10 mouse cellular contexts compared by ENCODE assay signal in genomic region chr17:47831161-47831560, GRCm38 (mm10). TPM values are rescaled to one million over a fixed set of nuclear protein-coding genes. Genes with fewer than 3 reads are reported as not detected.
A peak's percentile ranks its signal among the peaks of the same experiment; 100 is the strongest.
DNase-seq lines count a peak whose midpoint lies in the region; ATAC-seq lines count a peak whose summit lies in the region.
"Had no signal": no experiment of that assay in that cellular context is flagged by ENCODE, and none has a peak within 500 bp of the region (broad histone marks: within the 10 kb centered on the region; RNA-seq: fewer than 3 reads in every experiment).

No protein-coding gene starts in this region.

- 24% methylated on average over 9 of the region's 9 CpGs for WGBS in kidney, embryonic 16.5 days
- 3% methylated on average over 9 of the region's 9 CpGs for WGBS in embryonic facial prominence, embryonic 12.5 days
- WGBS in hindbrain, embryonic 16.5 days = 11% methylated on average over 9 of the region's 9 CpGs

- H3K4me3 ChIP-seq in kidney, embryonic 16.5 days (ENCODE audit: low read length) = peak overlapping the region; percentile 71
- H3K4me3 ChIP-seq in embryonic facial prominence, embryonic 12.5 days = peak overlapping the region; percentile 80
- no peak overlapping the region for H3K4me3 ChIP-seq in hindbrain, embryonic 16.5 days (ENCODE audit: low read length)
- H3K4me3 ChIP-seq: erythroblast, embryonic 14.5 days had no signal

- peak overlapping the region; percentile 87 for H3K4me2 ChIP-seq in kidney, embryonic 16.5 days (replicated peaks; ENCODE audit: low read depth, low read length)
- peak overlapping the region; percentile 82 for H3K4me2 ChIP-seq in embryonic facial prominence, embryonic 12.5 days (replicated peaks)
- H3K4me2 ChIP-seq in hindbrain, embryonic 16.5 days (ENCODE audit: low read length) = no peak overlapping the region; the same call in 1 of the 2 replicates

- H3K27ac ChIP-seq in kidney, embryonic 16.5 days (ENCODE audit: low read length) = no peak overlapping the region
- peak overlapping the region; percentile 94 for H3K27ac ChIP-seq in embryonic facial prominence, embryonic 12.5 days
- H3K27ac ChIP-seq in hindbrain, embryonic 16.5 days (ENCODE audit: low read depth, low read length) = no peak overlapping the region

- peaks cover 16% of the 10 kb centered on the region for H3K36me3 ChIP-seq in kidney, embryonic 16.5 days (ENCODE audit: insufficient read depth, low read length)
- H3K36me3 ChIP-seq in embryonic facial prominence, embryonic 12.5 days = peaks cover 25% of the 10 kb centered on the region
- no peaks in the 10 kb centered on the region for H3K36me3 ChIP-seq in hindbrain, embryonic 16.5 days (ENCODE audit: control insufficient read depth, insufficient read depth, low read length)

- DNase-seq in kidney, postnatal 10 days = no peak
- DNase-seq in neural tube, embryonic 10.5 days (ENCODE audit: extremely low spot score, low spot score) = peak; percentile 50
- DNase-seq in left cerebral cortex, adult 8-10 months (ENCODE audit: low spot score in 2 of 2) = no peak
- DNase-seq in left cerebral cortex, adult 11 months (ENCODE audit: low spot score) = no peak
- DNase-seq: layer of hippocampus, adult 9-11 months had no signal

- peak overlapping the region; percentile 8 for H3K9ac ChIP-seq in kidney, embryonic 16.5 days (replicated peaks; ENCODE audit: low read length)
- peak overlapping the region; percentile 89 for H3K9ac ChIP-seq in embryonic facial prominence, embryonic 12.5 days
- H3K9ac ChIP-seq in hindbrain, embryonic 16.5 days (ENCODE audit: low read depth, low read length) = no peak overlapping the region

- H3K27me3 ChIP-seq in kidney, embryonic 16.5 days (ENCODE audit: insufficient read depth, low read length) = peaks cover 34% of the 10 kb centered on the region
- H3K27me3 ChIP-seq in embryonic facial prominence, embryonic 12.5 days = peaks cover 6% of the 10 kb centered on the region
- H3K27me3 ChIP-seq in hindbrain, embryonic 16.5 days (replicated peaks; ENCODE audit: control insufficient read depth, insufficient read depth, low read length) = peaks cover 37% of the 10 kb centered on the region

- ATAC-seq in kidney, embryonic 16.5 days (ENCODE audit: low FRiP score, low TSS enrichment) = no peak
- ATAC-seq in embryonic facial prominence, embryonic 12.5 days (ENCODE audit: insufficient number of reproducible peaks, insufficient read depth, low FRiP score, low TSS enrichment) = peak; percentile 36; the same call in 1 of the 2 replicates
- peak; percentile 50; the same call in 1 of the 2 replicates for ATAC-seq in hindbrain, embryonic 16.5 days
- ATAC-seq in frontal cortex, adult (ENCODE audit: low TSS enrichment) = no peak

- H3K4me1 ChIP-seq in kidney, embryonic 16.5 days (ENCODE audit: insufficient read depth, low read length) = peaks cover 42% of the 10 kb centered on the region
- peaks cover 50% of the 10 kb centered on the region for H3K4me1 ChIP-seq in embryonic facial prominence, embryonic 12.5 days
- H3K4me1 ChIP-seq in hindbrain, embryonic 16.5 days (ENCODE audit: control insufficient read depth, insufficient read depth, low read depth, low read length) = peaks cover 19% of the 10 kb centered on the region

- H3K9me3 ChIP-seq in kidney, embryonic 16.5 days (ENCODE audit: low read length) = peaks cover 6% of the 10 kb centered on the region; the same call in 1 of the 2 replicates
- H3K9me3 ChIP-seq in embryonic facial prominence, embryonic 12.5 days = no peaks in the 10 kb centered on the region
- H3K9me3 ChIP-seq in hindbrain, embryonic 16.5 days (ENCODE audit: control insufficient read depth, low read length) = no peaks in the 10 kb centered on the region

RNA-seq across cellular contexts. Expression of gene Mdfi, which starts 3.3 kb away (rescaled TPM):
- polyA plus RNA-seq in kidney, embryonic 16.5 days (2015; fragmentation: Nextera tagmentation; extraction: Ambion mirVana) = 13.9 and 14.0 TPM in 2 replicates
- 35.6 and 49.2 TPM in 2 replicates for polyA plus RNA-seq in embryonic facial prominence, embryonic 12.5 days (2016; fragmentation: Nextera tagmentation; extraction: Ambion mirVana)
- polyA plus RNA-seq in hindbrain, embryonic 16.5 days (2015; fragmentation: Nextera tagmentation; extraction: Ambion mirVana) = 2.7 and 3.9 TPM in 2 replicates
- total RNA-seq in left cerebral cortex, adult 8-10 months (2022) = 1 to 10 TPM in 1 of 4 experiments, under 1 TPM in 3; 0.43 to 1.2 (median 0.58) TPM

Comparison
In these comparisons a context has a peak if more than half of its experiments do, and no peak if none do; other contexts are left out.
1. ATAC-seq: peak in embryonic facial prominence, embryonic 12.5 days (single experiment) and hindbrain, embryonic 16.5 days (single experiment); none in kidney, embryonic 16.5 days (single experiment) and frontal cortex, adult (single experiment).